Mouse (Mus musculus) midbrain, embryonic 16.5 days (tissue): ENCODE measurements around the gene Srebf2. TPM values are rescaled to one million over a fixed set of nuclear protein-coding genes. Genes with fewer than 3 reads are reported as not detected.

Experiments used
- ATAC-seq: fragments of 200-750 bp; cut with Nextera tagmentation; 2 replicates; pipeline ENCODE4 v1.8.0; 2017; ENCODE audit warnings: moderate TSS enrichment
- H3K27ac ChIP-seq: fragments of 300-500 bp; sonication (generic); 2 replicates; pipeline ENCODE4 v1.5.1; 2014; ENCODE audit warnings: mild to moderate bottlenecking, low read length, mixed read lengths
- H3K27me3 ChIP-seq: fragments of 300-500 bp; sonication (generic); 2 replicates; pipeline ENCODE4 v1.6.1; 2014; ENCODE audit warnings: low read depth, low read length, mixed read lengths; ENCODE audit not compliant: control insufficient read depth, insufficient read depth
- H3K36me3 ChIP-seq: fragments of 300-500 bp; sonication (generic); 2 replicates; pipeline ENCODE4 v1.6.1; 2014; ENCODE audit warnings: mild to moderate bottlenecking, low read length, moderate library complexity, mixed read lengths; ENCODE audit not compliant: control insufficient read depth, insufficient read depth
- H3K4me1 ChIP-seq: fragments of 300-500 bp; sonication (generic); 2 replicates; pipeline ENCODE4 v1.6.1; 2014; ENCODE audit warnings: mild to moderate bottlenecking, low read length, mixed read lengths; ENCODE audit not compliant: control insufficient read depth, insufficient read depth
- H3K4me2 ChIP-seq: fragments of 300-500 bp; sonication (generic); 2 replicates; pipeline ENCODE4 v1.6.1; 2014; ENCODE audit warnings: mild to moderate bottlenecking, low read length, mixed read lengths
- H3K4me3 ChIP-seq: fragments of 300-500 bp; sonication (generic); 2 replicates; pipeline ENCODE4 v1.5.1; 2014; ENCODE audit warnings: low read depth, mild to moderate bottlenecking, low read length, moderate library complexity, mixed read lengths
- H3K9ac ChIP-seq: fragments of 300-500 bp; sonication (generic); 2 replicates; pipeline ENCODE4 v1.6.1; 2014; ENCODE audit warnings: low read depth, low read length, mixed read lengths
- H3K9me3 ChIP-seq: fragments of 300-500 bp; sonication (generic); replicated peaks from 2 replicates; pipeline ENCODE4 v1.6.1; 2014; ENCODE audit warnings: mild to moderate bottlenecking, low read length, mixed read lengths; ENCODE audit not compliant: control insufficient read depth, poor library complexity, severe bottlenecking
- WGBS: fragments of 180-500 bp; shearing (Covaris S2); extraction: QIAGEN DNeasy Blood & Tissue Kit; methylation state at CpG from one replicate; pipeline ENCODE4 v1.1.7; 2014; 5-methylcytosine and 5-hydroxymethylcytosine counted together
- polyA plus RNA-seq: library from polyadenylated mRNA; unstranded; fragments of >200 nt; fragmentation: Nextera tagmentation; extraction: Ambion mirVana; gene quantifications from 2 replicates; pipeline ENCODE4 v1.2.1, GENCODE M21; 2015

Gene Srebf2
- polyA plus RNA-seq, 1 experiment from 2014 or later, result 194 TPM

DNA sequence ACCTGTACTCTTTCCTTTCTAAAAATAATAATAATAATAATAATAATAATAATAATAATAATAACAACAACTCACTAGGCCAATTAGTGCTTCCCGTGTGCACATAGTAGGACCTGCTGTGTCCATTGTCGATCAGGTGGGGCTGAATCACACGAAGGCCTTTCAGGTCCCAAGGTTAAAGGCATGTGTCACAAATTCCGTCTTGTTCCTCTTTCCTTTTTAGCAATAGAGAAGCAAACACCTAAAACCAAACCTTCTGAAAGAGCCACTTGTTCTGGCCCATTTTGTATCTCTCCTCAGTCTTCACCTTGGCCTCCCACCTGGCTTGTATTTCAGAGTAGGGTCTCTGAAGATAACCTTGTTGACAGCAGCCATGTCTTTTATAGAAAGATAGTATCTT, 4.2 kb downstream of the Srebf2 start:
- Histone ChIP-seq H3K4me2 (no peak overlapping the region), H3K9me3 (no peaks in the 10 kb centered on the region), H3K36me3 (no peaks in the 10 kb centered on the region), H3K27ac (no peak overlapping the region), H3K4me1 (peaks cover 27% of the 10 kb centered on the region), H3K9ac (no peak overlapping the region), H3K4me3 (no peak overlapping the region), H3K27me3 (no peaks in the 10 kb centered on the region)
- ATAC-seq, result no peak
- WGBS, result 96% methylated on average over 4 of the region's 4 CpGs

DNA sequence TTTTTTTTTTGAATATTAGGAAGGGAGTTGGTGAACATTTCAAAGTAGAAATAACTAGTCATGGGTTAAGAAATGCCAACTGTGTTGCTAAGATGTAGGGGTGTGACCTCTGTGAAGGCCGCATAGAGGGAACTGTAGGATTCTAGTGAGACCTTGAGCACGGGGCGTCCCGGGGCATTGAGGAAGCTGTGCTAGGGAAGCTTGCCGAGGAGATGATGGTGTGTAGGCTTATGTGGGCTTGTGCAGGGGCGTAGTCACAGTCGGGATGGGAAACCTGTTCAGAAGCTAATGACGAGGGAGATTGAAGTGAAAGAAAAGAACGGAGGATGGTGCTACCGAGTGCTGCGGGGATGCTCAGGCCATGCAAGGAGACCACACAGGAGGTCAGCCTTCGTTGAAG, 5.0 kb downstream of the Srebf2 start:
- Histone ChIP-seq H3K27ac (no peak overlapping the region), H3K4me2 (no peak overlapping the region)
- WGBS, result 90% methylated on average over 12 of the region's 12 CpGs

GRCm38 (mm10) chr15:82152435-82152834, 5.5 kb downstream of the Srebf2 start:
- Histone ChIP-seq H3K4me1 (peaks cover 25% of the 10 kb centered on the region), H3K4me2 (no peak overlapping the region), H3K9me3 (no peaks in the 10 kb centered on the region), H3K27ac (no peak overlapping the region), H3K27me3 (no peaks in the 10 kb centered on the region), H3K36me3 (no peaks in the 10 kb centered on the region), H3K9ac (no peak overlapping the region), H3K4me3 (no peak overlapping the region)
- WGBS, result 86% methylated on average over 7 of the region's 7 CpGs
- no peak for ATAC-seq

More for the DNA sequence above, 5.0 kb downstream of the Srebf2 start:
- Histone ChIP-seq H3K9me3 (no peaks in the 10 kb centered on the region), H3K9ac (no peak overlapping the region), H3K27me3 (no peaks in the 10 kb centered on the region), H3K36me3 (no peaks in the 10 kb centered on the region), H3K4me3 (no peak overlapping the region), H3K4me1 (peaks cover 25% of the 10 kb centered on the region)
- no peak for ATAC-seq

DNA sequence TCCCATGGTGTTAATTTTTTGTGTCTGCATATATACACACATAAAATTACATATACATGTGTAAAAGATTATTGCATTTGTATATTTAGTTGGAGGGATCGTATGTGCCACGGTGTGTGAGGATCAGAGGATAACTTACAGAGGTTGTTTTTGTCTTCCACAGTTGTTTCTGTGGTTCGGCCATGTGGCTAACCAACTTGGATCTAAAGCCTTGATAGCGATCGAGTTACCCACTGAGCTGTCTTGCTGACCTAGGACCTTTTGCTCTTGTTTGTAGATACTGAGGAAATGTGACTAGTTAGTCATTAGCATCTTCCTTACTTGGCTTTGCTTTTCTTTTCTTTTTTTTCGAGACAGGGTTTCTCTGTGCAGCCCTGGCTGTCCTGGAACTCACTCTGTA, 9.3 kb downstream of the Srebf2 start:
- Histone ChIP-seq H3K27me3 (no peaks in the 10 kb centered on the region), H3K9ac (no peak overlapping the region), H3K4me2 (no peak overlapping the region), H3K4me1 (peaks cover 13% of the 10 kb centered on the region), H3K9me3 (no peaks in the 10 kb centered on the region), H3K4me3 (no peak overlapping the region), H3K27ac (no peak overlapping the region), H3K36me3 (no peaks in the 10 kb centered on the region)
- no peak for ATAC-seq
- WGBS, result 97% methylated on average over 6 of the region's 6 CpGs

DNA sequence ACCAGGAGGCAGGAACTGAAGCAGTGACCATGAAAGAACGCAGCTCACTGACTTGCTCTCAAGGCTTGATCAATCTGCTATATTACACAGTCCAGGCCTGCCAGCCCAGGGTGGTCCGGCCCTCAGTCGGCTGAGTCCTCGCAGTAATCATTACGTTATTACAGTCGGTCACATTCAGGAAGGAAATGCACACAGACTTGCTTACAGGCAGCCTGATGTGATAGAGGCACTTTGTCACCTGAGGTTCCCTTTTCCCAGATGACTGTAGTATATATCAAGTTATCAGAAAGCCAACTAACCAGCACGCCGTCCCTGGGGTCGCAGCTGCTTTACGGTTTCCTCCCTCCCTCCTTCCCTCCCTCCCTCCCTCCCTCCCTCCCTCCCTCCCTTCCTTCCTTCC, 9.9 kb downstream of the Srebf2 start:
- H3K36me3 ChIP-seq, result no peaks in the 10 kb centered on the region
- H3K4me3 ChIP-seq, result no peak overlapping the region
- no peaks in the 10 kb centered on the region for H3K27me3 ChIP-seq
- no peak overlapping the region for H3K4me2 ChIP-seq
- H3K4me1 ChIP-seq, result peaks cover 10% of the 10 kb centered on the region
- 84% methylated on average over 10 of the region's 10 CpGs for WGBS
- no peaks in the 10 kb centered on the region for H3K9me3 ChIP-seq
- no peak overlapping the region for H3K9ac ChIP-seq
- no peak for ATAC-seq
- H3K27ac ChIP-seq, result no peak overlapping the region

DNA sequence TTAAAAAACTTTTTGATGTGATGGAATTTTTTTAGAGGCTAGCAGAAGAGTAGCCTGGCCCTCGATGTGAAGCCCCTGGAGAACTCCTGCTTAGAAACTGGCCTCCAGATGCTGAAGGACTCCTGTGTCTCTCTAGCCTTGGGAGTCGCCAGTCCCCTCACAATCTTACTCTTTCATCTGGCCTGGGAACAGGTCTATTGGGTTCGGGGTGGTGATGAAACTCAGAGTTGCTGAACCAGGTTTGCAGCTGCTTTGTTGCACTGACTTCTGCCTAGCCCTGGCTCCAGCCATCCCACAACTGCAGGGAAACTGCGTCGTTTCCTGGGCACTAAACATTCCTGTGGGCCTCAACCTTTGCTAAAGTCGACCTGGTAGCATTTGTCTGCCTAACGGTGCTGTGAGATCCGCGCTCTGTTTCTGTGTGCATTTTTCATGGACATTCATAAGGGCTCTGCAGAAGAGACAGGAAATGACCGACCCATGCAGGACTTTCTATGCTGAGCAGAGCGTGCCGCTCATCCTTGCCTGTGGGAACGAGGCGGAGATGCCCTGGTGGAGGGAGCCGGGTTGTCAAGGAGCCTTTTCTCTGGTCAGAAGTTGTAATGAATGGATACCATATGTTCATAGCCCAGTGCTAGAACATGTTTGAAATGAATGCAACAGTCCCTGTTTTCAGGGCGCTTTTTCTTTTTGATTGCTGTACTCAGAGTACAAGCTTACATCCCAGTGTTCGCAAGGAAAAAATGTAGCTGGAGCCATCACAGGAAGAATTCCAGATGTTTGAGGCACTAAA, 11.5 kb downstream of the Srebf2 start:
- Histone ChIP-seq H3K4me1 (peaks cover 10% of the 10 kb centered on the region), H3K36me3 (no peaks in the 10 kb centered on the region), H3K27ac (no peak overlapping the region), H3K9me3 (no peaks in the 10 kb centered on the region), H3K9ac (no peak overlapping the region), H3K4me2 (no peak overlapping the region), H3K4me3 (no peak overlapping the region), H3K27me3 (no peaks in the 10 kb centered on the region)
- 77% methylated on average over 17 of the region's 17 CpGs for WGBS
- ATAC-seq, result no peak

DNA sequence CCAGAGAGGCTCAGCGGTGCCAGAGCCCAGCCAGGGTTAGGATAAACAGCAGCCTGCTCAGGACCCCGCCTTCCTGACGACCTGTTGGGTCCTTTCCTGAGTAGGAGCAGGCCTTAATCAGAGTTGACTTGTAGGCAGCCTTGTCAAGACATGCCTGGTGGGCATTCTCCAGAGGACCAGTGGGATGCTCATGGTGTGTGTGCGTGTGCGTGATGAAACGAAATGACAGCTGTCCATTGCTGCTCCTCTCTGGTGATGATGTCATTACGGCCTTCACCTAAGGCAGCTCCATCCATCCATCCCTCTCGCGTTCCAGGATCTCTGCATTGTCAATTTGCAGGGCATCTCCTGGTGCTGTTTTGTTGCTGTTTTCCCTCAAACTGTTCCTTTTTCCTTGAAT, 12.5 kb downstream of the Srebf2 start:
- H3K27ac ChIP-seq, result no peak overlapping the region
- H3K9me3 ChIP-seq, result no peaks in the 10 kb centered on the region
- 83% methylated on average over 9 of the region's 9 CpGs for WGBS
- no peaks in the 10 kb centered on the region for H3K36me3 ChIP-seq
- no peak for ATAC-seq
- H3K4me2 ChIP-seq, result no peak overlapping the region
- H3K4me1 ChIP-seq, result peaks cover 15% of the 10 kb centered on the region
- H3K9ac ChIP-seq, result no peak overlapping the region
- H3K4me3 ChIP-seq, result no peak overlapping the region
- no peaks in the 10 kb centered on the region for H3K27me3 ChIP-seq

DNA sequence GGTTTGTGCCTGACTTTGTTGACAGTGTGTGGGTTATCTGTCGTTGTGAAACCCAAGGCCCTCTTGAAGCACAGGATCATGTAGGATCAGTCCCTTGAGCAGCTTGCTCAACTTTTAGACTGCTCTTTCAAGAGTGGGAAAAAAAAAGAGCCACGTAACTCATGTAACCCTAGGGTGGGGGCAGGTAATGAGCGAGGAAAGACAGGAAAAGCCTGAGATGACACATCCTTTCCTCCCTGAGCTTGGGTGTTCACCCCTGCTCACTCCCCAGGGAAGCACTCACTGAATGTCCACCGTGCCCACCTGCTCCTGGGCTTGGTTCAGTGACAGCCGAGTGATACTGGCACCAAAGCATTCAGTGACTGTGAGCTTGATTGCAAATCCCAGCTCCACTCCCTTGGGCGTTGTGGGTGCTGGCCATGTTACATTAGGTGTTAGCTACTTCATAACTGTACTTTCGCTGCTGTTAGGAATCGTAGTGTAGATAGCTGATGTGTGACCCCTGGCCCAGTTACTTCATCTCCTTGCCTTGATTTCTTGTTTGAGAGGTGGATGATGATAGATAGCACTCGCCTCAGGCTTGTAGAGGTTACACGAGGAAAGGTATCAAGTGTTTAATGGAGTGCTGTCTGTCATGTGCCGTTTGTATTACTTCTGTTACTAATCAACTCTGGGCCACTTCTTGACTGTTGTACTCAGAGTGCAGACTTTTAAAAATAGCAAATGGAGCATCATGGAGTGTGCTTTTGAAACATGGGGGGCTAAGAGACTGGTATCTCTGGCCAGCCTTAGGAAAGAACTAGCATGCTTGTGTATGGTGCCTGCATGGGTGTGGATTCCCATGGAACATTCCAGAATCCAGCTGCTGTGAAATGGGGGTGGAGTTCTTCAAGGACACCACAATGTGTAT, 14.0 kb downstream of the Srebf2 start:
- no peaks in the 10 kb centered on the region for H3K27me3 ChIP-seq
- WGBS, result 83% methylated on average over 11 of the region's 11 CpGs
- H3K36me3 ChIP-seq, result no peaks in the 10 kb centered on the region
- H3K27ac ChIP-seq, result no peak overlapping the region
- ATAC-seq, result no peak
- H3K4me2 ChIP-seq, result no peak overlapping the region
- H3K4me1 ChIP-seq, result peaks cover 19% of the 10 kb centered on the region
- no peak overlapping the region for H3K9ac ChIP-seq
- H3K4me3 ChIP-seq, result no peak overlapping the region
- H3K9me3 ChIP-seq, result no peaks in the 10 kb centered on the region
